In genomic region chr19:17932665-17933064, GRCm38 (mm10) we compare ENCODE assay signal across 22 mouse cellular contexts.
DNase-seq lines count a peak whose midpoint lies in the region; ATAC-seq and TF ChIP-seq lines count a peak whose summit lies in the region.
"Had no signal": no experiment of that assay in that cellular context is flagged by ENCODE, and none has a peak within 500 bp of the region (broad histone marks: within the 10 kb centered on the region; RNA-seq: fewer than 3 reads in every experiment).

No protein-coding gene starts in this region.

- no peak for TF ChIP-seq CTCF in forebrain, postnatal 0 days (IDR thresholded peaks at IDR 0.05; ENCODE audit: low read depth)
- TF ChIP-seq CTCF in brain, embryonic 14.5 days (IDR thresholded peaks at IDR 0.05; ENCODE audit: borderline replicate concordance, extremely low read depth, insufficient read depth, insufficient read length): no peak

- no peak overlapping the region for H3K9ac ChIP-seq in forebrain, embryonic 14.5 days (ENCODE audit: low read length)
- no peak overlapping the region for H3K9ac ChIP-seq in forebrain, postnatal 0 days
- no peak overlapping the region for H3K9ac ChIP-seq in forebrain, embryonic 15.5 days (replicated peaks)
- H3K9ac ChIP-seq: embryonic facial prominence, embryonic 12.5 days; forebrain, embryonic 13.5 days had no signal

- 62% methylated on average over 4 of the region's 4 CpGs for WGBS in forebrain, embryonic 14.5 days
- WGBS in forebrain, embryonic 10.5 days: 77% methylated on average over 4 of the region's 4 CpGs
- WGBS in forebrain, postnatal 0 days: 50% methylated on average over 4 of the region's 4 CpGs
- WGBS in forebrain, embryonic 15.5 days: 54% methylated on average over 4 of the region's 4 CpGs

- no peaks in the 10 kb centered on the region for H3K4me1 ChIP-seq in forebrain, embryonic 14.5 days (ENCODE audit: control insufficient read depth, insufficient read depth, low read length)
- H3K4me1 ChIP-seq in forebrain, embryonic 10.5 days: no peaks in the 10 kb centered on the region
- H3K4me1 ChIP-seq in forebrain, postnatal 0 days (ENCODE audit: insufficient read depth): no peaks in the 10 kb centered on the region
- no peaks in the 10 kb centered on the region for H3K4me1 ChIP-seq in forebrain, embryonic 15.5 days
- H3K4me1 ChIP-seq: embryonic facial prominence, embryonic 10.5 days; embryonic facial prominence, embryonic 12.5 days; forebrain, embryonic 13.5 days had no signal

- no peak overlapping the region for H3K27ac ChIP-seq in forebrain, embryonic 14.5 days (ENCODE audit: low read depth, low read length)
- H3K27ac ChIP-seq in forebrain, embryonic 10.5 days: no peak overlapping the region
- H3K27ac ChIP-seq in forebrain, postnatal 0 days (ENCODE audit: low read depth, low read length): no peak overlapping the region
- no peak overlapping the region for H3K27ac ChIP-seq in forebrain, embryonic 15.5 days (replicated peaks)
- H3K27ac ChIP-seq: embryonic facial prominence, embryonic 10.5 days; embryonic facial prominence, embryonic 12.5 days; forebrain, embryonic 13.5 days had no signal

- H3K4me2 ChIP-seq in forebrain, embryonic 14.5 days (ENCODE audit: low read length): no peak overlapping the region
- no peak overlapping the region for H3K4me2 ChIP-seq in forebrain, postnatal 0 days (ENCODE audit: low read depth)
- no peak overlapping the region for H3K4me2 ChIP-seq in forebrain, embryonic 15.5 days (replicated peaks)
- H3K4me2 ChIP-seq: embryonic facial prominence, embryonic 12.5 days; forebrain, embryonic 13.5 days had no signal

- peak; percentile 11 for DNase-seq in forebrain, embryonic 14.5 days (ENCODE audit: low spot score)
- no peak for DNase-seq in forebrain, embryonic 10.5 days (ENCODE audit: extremely low spot score, low spot score)
- peak; percentile 32 for DNase-seq in forebrain, postnatal 0 days
- DNase-seq in brain, embryonic 14.5 days (ENCODE audit: low read depth): peak; percentile 15
- DNase-seq: adrenal gland, adult 8-10 months; adrenal gland, postnatal 14 days; adrenal gland, postnatal 36 days; B cell, adult 2 months; cerebellum, adult 11-12 months; cerebellum, adult 2 months; cerebellum, adult 9-10 months; cerebellum, postnatal 10 days; cerebellum, postnatal 25 days had no signal

- no peaks in the 10 kb centered on the region for H3K9me3 ChIP-seq in forebrain, embryonic 14.5 days (replicated peaks; ENCODE audit: control insufficient read depth, low read length)
- no peaks in the 10 kb centered on the region for H3K9me3 ChIP-seq in forebrain, embryonic 10.5 days
- no peaks in the 10 kb centered on the region for H3K9me3 ChIP-seq in forebrain, postnatal 0 days (ENCODE audit: low read length)
- no peaks in the 10 kb centered on the region for H3K9me3 ChIP-seq in forebrain, embryonic 15.5 days
- H3K9me3 ChIP-seq: embryonic facial prominence, embryonic 10.5 days; embryonic facial prominence, embryonic 12.5 days; forebrain, embryonic 13.5 days; G1E had no signal

- no peak for TF ChIP-seq POLR2A in brain, embryonic 14.5 days (IDR thresholded peaks at IDR 0.05; ENCODE audit: borderline replicate concordance, extremely low read depth, insufficient read depth, insufficient read length, poor library complexity, severe bottlenecking)

- no peak for ATAC-seq in forebrain, embryonic 14.5 days
- peak; percentile 73; the same call in 1 of the 2 replicates for ATAC-seq in forebrain, postnatal 0 days
- ATAC-seq in forebrain, embryonic 15.5 days (replicated peaks): no peak; the same call in 1 of the 2 replicates
- ATAC-seq: activated CD4-positive, CD25-positive, alpha-beta regulatory T cell, adult 4 months; CD4-positive, CD25-positive, alpha-beta regulatory T cell, adult 4 months; forebrain, embryonic 13.5 days; Patski had no signal

- no peaks in the 10 kb centered on the region for H3K36me3 ChIP-seq in forebrain, embryonic 14.5 days (ENCODE audit: control insufficient read depth, insufficient read depth, low read length)
- H3K36me3 ChIP-seq in forebrain, embryonic 10.5 days (replicated peaks): no peaks in the 10 kb centered on the region
- H3K36me3 ChIP-seq in forebrain, postnatal 0 days (ENCODE audit: insufficient read depth): no peaks in the 10 kb centered on the region
- no peaks in the 10 kb centered on the region for H3K36me3 ChIP-seq in forebrain, embryonic 15.5 days
- H3K36me3 ChIP-seq: embryonic facial prominence, embryonic 10.5 days; embryonic facial prominence, embryonic 12.5 days; G1E had no signal

- H3K27me3 ChIP-seq in forebrain, embryonic 14.5 days (replicated peaks; ENCODE audit: control insufficient read depth, insufficient read depth, low read length): no peaks in the 10 kb centered on the region
- H3K27me3 ChIP-seq in forebrain, embryonic 10.5 days (ENCODE audit: poor library complexity, severe bottlenecking): no peaks in the 10 kb centered on the region
- no peaks in the 10 kb centered on the region for H3K27me3 ChIP-seq in forebrain, postnatal 0 days (ENCODE audit: insufficient read depth, low read length)
- H3K27me3 ChIP-seq in forebrain, embryonic 15.5 days: no peaks in the 10 kb centered on the region
- H3K27me3 ChIP-seq: CH12.LX; embryonic facial prominence, embryonic 12.5 days; forebrain, embryonic 13.5 days; Patski had no signal

- no peak overlapping the region for H3K4me3 ChIP-seq in forebrain, embryonic 14.5 days (ENCODE audit: low read depth, low read length)
- no peak overlapping the region for H3K4me3 ChIP-seq in forebrain, embryonic 10.5 days
- no peak overlapping the region for H3K4me3 ChIP-seq in forebrain, postnatal 0 days (ENCODE audit: low read depth, low read length)
- no peak overlapping the region for H3K4me3 ChIP-seq in forebrain, embryonic 15.5 days
- H3K4me3 ChIP-seq: embryonic facial prominence, embryonic 10.5 days; embryonic facial prominence, embryonic 12.5 days; forebrain, embryonic 13.5 days had no signal
